Mouse (Mus musculus): ENCODE results near the gene Abhd14b. TPM values are rescaled to one million over a fixed set of nuclear protein-coding genes. Genes with fewer than 3 reads are reported as not detected.
A peak's percentile ranks its signal among the peaks of the same experiment; 100 is the strongest.

Abhd14b gene
- polyA plus RNA-seq, 1 experiment from 2014 or later, result 5.1 TPM

DNA sequence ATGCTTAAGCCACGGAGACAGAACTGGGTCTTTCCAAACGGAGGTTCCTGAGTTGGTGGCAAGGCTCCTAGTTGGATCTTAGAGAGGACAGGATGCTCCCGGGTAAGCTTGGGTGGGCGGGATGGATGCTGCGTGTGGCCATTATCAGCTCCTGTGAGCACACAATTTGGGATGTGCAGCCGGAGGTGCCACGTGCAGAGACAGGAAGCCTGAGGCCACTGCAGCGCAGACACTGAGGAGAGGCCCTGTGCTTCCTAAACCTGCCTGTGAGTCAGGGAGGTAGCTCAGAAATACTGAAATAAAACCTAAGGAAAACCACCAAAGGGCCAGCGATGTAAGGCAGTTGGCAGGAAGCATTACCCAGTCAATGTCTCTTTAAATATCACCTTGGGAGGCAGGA lies 22.5 kb downstream of the Abhd14b start:
- no peak overlapping the region for H3K27ac ChIP-seq (ENCODE audit: poor library complexity, severe bottlenecking)
- no peaks in the 10 kb centered on the region for H3K9me3 ChIP-seq (replicated peaks)
- ATAC-seq (ENCODE audit: insufficient number of reproducible peaks, low FRiP score), result no peak
- whole genome bisulfite sequencing, result 62% methylated on average over 9 of the region's 9 CpGs
- H3K4me3 ChIP-seq, result no peak overlapping the region
- peaks cover 4% of the 10 kb centered on the region for H3K27me3 ChIP-seq (replicated peaks)
- no peak overlapping the region for H3K4me2 ChIP-seq
- no peaks in the 10 kb centered on the region for H3K36me3 ChIP-seq
- H3K4me1 ChIP-seq (replicated peaks), result peaks cover 31% of the 10 kb centered on the region
- H3K9ac ChIP-seq, result no peak overlapping the region

DNA sequence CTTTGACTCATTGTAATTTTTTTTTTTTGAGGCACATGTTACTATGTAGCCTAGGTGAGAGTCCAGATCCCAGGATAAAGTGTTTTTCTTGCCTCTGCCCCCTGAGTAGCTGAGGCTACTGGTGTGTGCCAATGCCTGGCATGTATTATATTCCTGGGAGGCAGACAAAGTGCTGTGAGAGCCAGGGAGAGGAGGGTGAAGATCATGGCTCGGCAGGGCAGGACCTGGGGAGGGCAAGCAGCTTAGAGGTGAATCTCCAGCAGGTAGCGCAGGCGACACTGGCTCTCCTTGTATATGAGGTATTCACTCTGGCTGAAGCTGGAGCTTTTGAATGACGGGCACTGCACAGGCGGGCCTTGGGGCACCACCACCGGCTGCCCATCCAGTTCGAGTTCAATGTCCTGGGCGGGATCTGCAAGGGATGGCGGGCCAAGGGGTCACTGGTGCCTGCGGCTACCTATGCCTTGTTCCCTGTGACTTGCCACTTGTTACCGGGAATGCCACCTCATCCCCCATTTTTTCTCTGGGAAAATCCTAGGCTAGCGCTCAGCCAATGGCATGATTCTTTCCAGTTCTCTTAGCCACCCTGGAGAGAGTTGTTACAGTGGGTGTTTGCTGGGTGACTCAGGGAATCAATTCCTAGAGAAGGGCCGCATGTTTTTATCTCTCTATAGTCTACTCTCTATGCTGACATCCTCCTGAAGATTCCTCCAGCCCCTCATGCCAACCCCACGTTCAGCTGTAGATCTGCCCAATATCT lies 23.9 kb downstream of the Abhd14b start:
- 63% methylated on average over 14 of the region's 14 CpGs for WGBS
- no peak for ATAC-seq (ENCODE audit: insufficient number of reproducible peaks, low FRiP score)
- H3K9me3 ChIP-seq (replicated peaks), result no peaks in the 10 kb centered on the region
- no peak overlapping the region for H3K27ac ChIP-seq (ENCODE audit: poor library complexity, severe bottlenecking)
- peaks cover 33% of the 10 kb centered on the region for H3K4me1 ChIP-seq (replicated peaks)
- H3K4me2 ChIP-seq, result peak overlapping the region; percentile 48
- no peak overlapping the region; the same call in 1 of the 2 replicates for H3K9ac ChIP-seq
- H3K4me3 ChIP-seq, result no peak overlapping the region
- H3K36me3 ChIP-seq, result no peaks in the 10 kb centered on the region
- H3K27me3 ChIP-seq (replicated peaks), result no peaks in the 10 kb centered on the region

DNA sequence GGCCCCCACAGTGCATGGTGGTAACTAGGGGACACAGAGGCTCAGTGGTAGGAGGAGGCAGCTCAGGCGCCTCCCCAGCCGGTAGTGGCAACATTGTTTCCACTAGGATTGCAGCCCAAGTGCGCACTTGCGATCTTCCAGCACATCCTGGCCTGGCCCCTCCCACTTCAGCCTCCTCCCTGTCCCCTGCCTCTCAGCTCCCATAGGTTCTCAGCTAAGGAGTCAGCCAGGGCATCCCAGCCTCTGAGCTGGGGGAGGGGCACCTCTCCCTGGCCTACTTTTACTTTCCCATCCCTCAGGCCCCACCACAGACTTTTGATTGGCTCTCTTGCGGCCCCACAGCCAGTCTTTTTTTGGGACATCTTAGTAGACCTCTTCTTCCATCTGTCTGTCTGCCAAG lies 24.6 kb downstream of the Abhd14b start:
- Histone ChIP-seq H3K4me3 (no peak overlapping the region), H3K27ac (ENCODE audit: poor library complexity, severe bottlenecking) (no peak overlapping the region), H3K9ac (no peak overlapping the region; the same call in 1 of the 2 replicates), H3K4me2 (peak overlapping the region; percentile 48), H3K9me3 (replicated peaks) (no peaks in the 10 kb centered on the region), H3K4me1 (replicated peaks) (peaks cover 38% of the 10 kb centered on the region), H3K27me3 (replicated peaks) (no peaks in the 10 kb centered on the region), H3K36me3 (no peaks in the 10 kb centered on the region)
- 14% methylated on average over 5 of the region's 5 CpGs for WGBS
- ATAC-seq (ENCODE audit: insufficient number of reproducible peaks, low FRiP score), result no peak; the same call in 1 of the 2 replicates

DNA sequence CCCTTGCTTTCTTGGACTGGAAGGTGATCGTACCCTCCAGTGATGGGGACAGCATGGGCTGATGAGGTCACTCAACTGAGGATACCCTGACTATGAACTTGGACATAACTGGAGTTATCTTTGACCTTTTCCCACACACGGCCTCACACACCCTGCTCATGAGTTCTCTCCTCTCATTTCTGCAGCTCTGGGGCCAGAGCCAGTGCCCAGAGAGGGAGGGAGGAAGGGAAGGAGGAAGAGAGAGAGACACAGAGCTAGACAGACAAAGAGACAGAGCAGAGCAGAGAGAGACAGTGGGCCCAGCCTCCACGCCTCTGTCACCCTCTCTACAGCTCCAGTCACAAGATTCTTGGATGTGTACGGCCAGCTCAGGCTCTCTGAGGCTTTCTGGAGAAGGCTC lies 25.1 kb downstream of the Abhd14b start:
- WGBS, result 49% methylated on average over 4 of the region's 4 CpGs

DNA sequence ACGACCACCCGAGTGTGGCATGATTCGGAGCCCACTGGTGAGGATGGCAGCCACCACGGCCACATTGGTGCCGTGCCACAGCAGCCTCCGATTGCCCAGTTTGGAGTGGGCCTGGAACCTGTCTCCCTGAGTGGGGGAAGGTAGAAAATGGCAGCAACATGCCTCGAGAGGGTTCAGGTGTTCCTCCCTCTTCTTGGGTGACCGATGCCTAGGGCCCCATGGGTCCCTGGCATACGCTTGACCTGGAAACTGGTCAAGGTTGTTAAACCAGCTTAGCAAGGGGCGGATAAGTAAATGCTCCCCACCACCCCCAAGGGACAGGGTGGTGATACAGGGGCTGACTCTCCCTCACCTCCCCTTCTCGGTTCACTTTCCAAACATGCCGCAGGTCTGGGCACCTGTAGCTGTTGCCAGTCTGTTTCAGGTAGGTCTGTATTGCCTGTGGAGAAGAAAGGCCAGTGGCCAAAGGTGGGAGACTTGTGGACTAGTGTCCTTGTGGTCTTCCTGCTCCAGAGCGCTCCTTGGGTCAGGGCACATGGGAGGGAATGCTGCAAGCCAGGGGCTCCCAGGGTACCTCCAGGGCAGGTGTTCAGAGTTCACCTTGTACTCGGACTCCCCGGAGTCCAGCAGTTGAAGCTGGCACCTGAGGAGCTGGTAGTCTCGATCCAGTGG lies 26.0 kb downstream of the Abhd14b start:
- 0 out of 2 replicates have a peak overlapping the region, but pooled peaks have one; percentile 34 for H3K9ac ChIP-seq
- no peaks in the 10 kb centered on the region for H3K36me3 ChIP-seq
- no peaks in the 10 kb centered on the region for H3K27me3 ChIP-seq (replicated peaks)
- WGBS, result 83% methylated on average over 16 of the region's 16 CpGs
- no peak overlapping the region for H3K4me3 ChIP-seq
- no peak overlapping the region for H3K4me2 ChIP-seq
- H3K9me3 ChIP-seq (replicated peaks), result no peaks in the 10 kb centered on the region
- no peak overlapping the region for H3K27ac ChIP-seq (ENCODE audit: poor library complexity, severe bottlenecking)
- H3K4me1 ChIP-seq (replicated peaks), result peaks cover 46% of the 10 kb centered on the region
- no peak for ATAC-seq (ENCODE audit: insufficient number of reproducible peaks, low FRiP score)

More for the DNA sequence above, 25.1 kb downstream of the Abhd14b start:
- no peak for ATAC-seq (ENCODE audit: insufficient number of reproducible peaks, low FRiP score)
- Histone ChIP-seq H3K9me3 (replicated peaks) (no peaks in the 10 kb centered on the region), H3K4me1 (replicated peaks) (peaks cover 38% of the 10 kb centered on the region), H3K9ac (0 out of 2 replicates have a peak overlapping the region, but pooled peaks have one; percentile 34), H3K4me3 (no peak overlapping the region), H3K36me3 (no peaks in the 10 kb centered on the region), H3K4me2 (no peak overlapping the region; the same call in 1 of the 2 replicates), H3K27ac (ENCODE audit: poor library complexity, severe bottlenecking) (no peak overlapping the region; the same call in 1 of the 2 replicates), H3K27me3 (replicated peaks) (no peaks in the 10 kb centered on the region)

DNA sequence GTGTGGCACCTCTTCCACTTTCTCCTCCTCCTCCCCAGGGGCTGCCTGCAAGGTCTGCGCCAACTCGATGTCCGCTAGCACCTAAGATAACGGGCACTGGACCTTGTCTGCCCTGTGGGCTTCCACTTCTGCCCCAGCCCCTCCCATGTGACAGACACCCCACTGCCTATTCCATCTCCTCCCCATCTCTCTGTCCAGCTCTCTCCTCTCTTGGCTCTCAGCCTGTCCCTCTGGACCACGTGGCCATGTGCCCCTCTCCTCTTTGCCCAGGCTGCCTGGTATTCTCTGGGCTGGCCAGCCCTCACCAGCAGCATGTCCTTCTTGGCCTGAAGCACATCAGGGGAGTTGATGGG lies 26.5 kb downstream of the Abhd14b start:
- no peak overlapping the region for H3K9ac ChIP-seq
- WGBS, result 74% methylated on average over 5 of the region's 5 CpGs

DNA sequence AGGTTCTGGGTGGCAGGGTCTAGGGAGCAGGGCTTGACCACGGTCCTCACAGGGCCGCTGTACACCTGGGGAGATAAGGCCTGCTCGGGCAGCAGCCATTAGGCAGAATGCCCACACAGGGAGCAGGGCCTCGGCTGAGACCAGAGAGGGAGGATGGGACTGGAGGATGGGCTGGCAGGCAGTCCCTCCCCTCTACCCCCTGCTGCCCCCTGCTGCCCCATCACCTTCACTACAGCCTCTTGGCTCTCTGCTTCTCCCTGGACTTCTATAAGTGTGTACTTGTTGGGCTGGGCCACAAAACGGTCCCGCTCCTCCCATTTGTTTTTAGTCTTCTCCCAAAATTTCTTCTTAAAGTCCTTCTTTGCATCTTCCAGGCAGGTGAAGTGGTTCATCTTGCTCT lies 27.2 kb downstream of the Abhd14b start:
- 0 out of 2 replicates have a peak, but pooled peaks have one; percentile 0 for ATAC-seq (ENCODE audit: insufficient number of reproducible peaks, low FRiP score)
- no peak overlapping the region for H3K4me3 ChIP-seq
- peak overlapping the region; percentile 44 for H3K9ac ChIP-seq
- peak overlapping the region; percentile 1; the same call in 1 of the 2 replicates for H3K4me2 ChIP-seq
- H3K27me3 ChIP-seq (replicated peaks), result no peaks in the 10 kb centered on the region
- H3K9me3 ChIP-seq (replicated peaks), result no peaks in the 10 kb centered on the region
- H3K36me3 ChIP-seq, result no peaks in the 10 kb centered on the region
- H3K4me1 ChIP-seq (replicated peaks), result peaks cover 48% of the 10 kb centered on the region
- H3K27ac ChIP-seq (ENCODE audit: poor library complexity, severe bottlenecking), result no peak overlapping the region
- WGBS, result under 1% methylated on average over 6 of the region's 6 CpGs

More for the DNA sequence above, 26.5 kb downstream of the Abhd14b start:
- Histone ChIP-seq H3K27ac (ENCODE audit: poor library complexity, severe bottlenecking) (no peak overlapping the region), H3K9me3 (replicated peaks) (no peaks in the 10 kb centered on the region), H3K4me2 (no peak overlapping the region), H3K4me1 (replicated peaks) (peaks cover 48% of the 10 kb centered on the region), H3K4me3 (no peak overlapping the region), H3K27me3 (replicated peaks) (no peaks in the 10 kb centered on the region), H3K36me3 (no peaks in the 10 kb centered on the region)
- ATAC-seq (ENCODE audit: insufficient number of reproducible peaks, low FRiP score), result no peak

DNA sequence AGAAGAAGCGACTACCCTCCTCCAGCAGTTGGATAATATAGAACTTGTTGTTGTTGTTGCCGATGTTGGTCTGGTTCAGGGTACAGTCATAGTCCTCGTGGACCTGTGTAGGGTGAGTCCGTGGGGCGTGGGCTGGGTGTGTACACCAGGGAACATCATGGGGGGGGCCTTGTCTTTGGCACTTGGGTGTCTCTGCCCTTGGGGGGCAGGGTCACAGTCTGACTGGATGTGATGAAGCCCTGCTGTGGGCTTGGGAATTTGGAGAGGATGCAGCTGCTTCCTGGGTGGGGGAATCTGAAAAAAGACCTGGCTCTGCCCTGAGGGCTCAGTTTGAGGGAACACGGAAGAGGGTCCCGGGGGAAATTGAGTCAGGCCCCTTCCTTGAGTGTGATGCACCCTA lies 27.8 kb downstream of the Abhd14b start:
- no peak for ATAC-seq (ENCODE audit: insufficient number of reproducible peaks, low FRiP score)
- no peaks in the 10 kb centered on the region for H3K36me3 ChIP-seq
- peaks cover 48% of the 10 kb centered on the region for H3K4me1 ChIP-seq (replicated peaks)
- no peaks in the 10 kb centered on the region for H3K27me3 ChIP-seq (replicated peaks)
- H3K9ac ChIP-seq, result peak overlapping the region; percentile 44
- no peak overlapping the region for H3K4me2 ChIP-seq
- WGBS, result 68% methylated on average over 7 of the region's 7 CpGs
- H3K4me3 ChIP-seq, result no peak overlapping the region
- H3K27ac ChIP-seq (ENCODE audit: poor library complexity, severe bottlenecking), result no peak overlapping the region
- no peaks in the 10 kb centered on the region for H3K9me3 ChIP-seq (replicated peaks)

DNA sequence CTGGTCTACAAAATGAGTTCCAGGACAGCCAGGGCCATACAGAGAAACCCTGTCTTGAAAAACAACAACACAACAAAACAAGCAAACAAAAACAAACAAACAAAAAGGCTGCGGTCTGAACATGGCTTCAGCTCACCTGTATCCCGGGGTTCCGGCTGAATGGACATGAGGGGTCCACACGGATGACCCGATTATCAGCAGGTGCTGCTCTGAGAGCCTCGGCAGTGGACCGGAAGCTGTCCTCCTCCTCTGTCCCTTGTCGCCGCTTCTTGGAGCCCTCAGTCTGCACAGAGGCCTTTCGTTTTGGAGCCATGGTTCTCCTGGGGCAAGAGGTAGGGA lies 28.4 kb downstream of the Abhd14b start, which contains the start of gene Rrp9:
Gene Rrp9 (plus strand): TSS at position 301 of the 339 bp plus-strand sequence.
- H3K36me3 ChIP-seq, result peaks cover 5% of the 10 kb centered on the region; the same call in 1 of the 2 replicates
- H3K27me3 ChIP-seq (replicated peaks), result no peaks in the 10 kb centered on the region
- no peaks in the 10 kb centered on the region for H3K9me3 ChIP-seq (replicated peaks)
- ATAC-seq (ENCODE audit: insufficient number of reproducible peaks, low FRiP score), result no peak
- H3K4me2 ChIP-seq, result peak within 1 kb of the TSS; percentile 93
- WGBS, result 81% methylated on average over 10 of the region's 10 CpGs
- no peak within 1 kb of the TSS for H3K27ac ChIP-seq (ENCODE audit: poor library complexity, severe bottlenecking)
- H3K4me3 ChIP-seq, result peak within 1 kb of the TSS; percentile 77
- peaks cover 48% of the 10 kb centered on the region for H3K4me1 ChIP-seq (replicated peaks)
- peak within 1 kb of the TSS; percentile 50 for H3K9ac ChIP-seq

DNA sequence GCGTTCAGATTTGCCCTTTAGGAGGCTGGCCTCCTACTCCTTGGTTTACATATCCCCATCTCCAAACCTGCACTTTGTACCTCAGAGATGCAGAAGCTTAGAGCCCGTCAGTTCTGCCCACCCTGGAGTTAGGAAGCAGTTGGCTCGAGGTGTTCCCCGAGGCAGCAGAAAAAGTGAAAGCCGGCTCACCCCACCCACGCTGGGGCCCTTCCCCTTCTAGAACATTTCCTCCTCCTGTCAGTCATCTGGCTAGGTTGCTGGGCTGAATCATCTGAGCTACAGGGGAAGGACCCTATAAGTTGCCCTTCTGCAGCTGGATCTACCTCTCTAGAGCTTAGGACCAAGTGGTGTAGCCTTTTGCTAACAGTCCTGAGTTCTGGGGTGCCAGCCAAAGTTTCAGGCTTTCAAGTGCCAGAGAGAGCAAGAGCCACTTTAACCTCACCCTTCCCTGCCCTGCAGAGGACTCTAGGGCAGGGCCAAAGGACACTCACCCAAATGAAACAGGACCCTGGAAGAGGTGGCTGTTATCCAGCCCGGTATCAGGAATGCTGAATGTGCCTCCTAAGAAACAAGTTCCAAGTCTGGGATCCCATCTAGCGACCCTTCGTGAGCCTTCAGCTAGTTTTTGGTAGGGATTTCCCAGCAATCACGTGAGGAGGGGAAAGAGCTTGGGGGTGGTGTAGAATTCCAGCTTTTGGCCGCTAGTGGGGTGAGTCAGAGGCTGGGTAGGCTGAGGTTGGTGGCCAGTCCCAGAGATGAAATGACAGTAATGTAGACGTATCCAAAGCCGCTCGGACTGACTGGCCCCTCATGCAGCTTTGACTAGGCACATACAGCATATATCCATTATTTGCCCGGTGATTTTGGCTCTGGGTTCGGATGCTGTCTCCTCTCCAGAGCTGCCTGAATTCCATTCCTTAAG lies 29.0 kb downstream of the Abhd14b start:
- peaks cover 11% of the 10 kb centered on the region for H3K36me3 ChIP-seq
- H3K4me2 ChIP-seq, result peak overlapping the region; percentile 93
- ATAC-seq (ENCODE audit: insufficient number of reproducible peaks, low FRiP score), result peak; percentile 12
- peaks cover 48% of the 10 kb centered on the region for H3K4me1 ChIP-seq (replicated peaks)
- H3K9ac ChIP-seq, result peak overlapping the region; percentile 50; the same call in 1 of the 2 replicates
- 28% methylated on average over 16 of the region's 16 CpGs for WGBS
- H3K4me3 ChIP-seq, result peak overlapping the region; percentile 77
- no peaks in the 10 kb centered on the region for H3K9me3 ChIP-seq (replicated peaks)
- no peak overlapping the region for H3K27ac ChIP-seq (ENCODE audit: poor library complexity, severe bottlenecking)
- H3K27me3 ChIP-seq (replicated peaks), result no peaks in the 10 kb centered on the region

Measured in heart, embryonic 12.5 days (tissue).